Mouse (Mus musculus): ENCODE measurements around the gene Ndnf.

Gene Ndnf

GRCm38 (mm10) chr6:65671451-65671850 lies at the start of gene Ndnf:
TSS of gene Ndnf (plus strand) at chr6:65671590.
- DNase-seq (ENCODE audit: low read depth), result peak; percentile 67

GRCm38 (mm10) chr6:65623016-65623715 lies 48.2 kb upstream of the Ndnf start:
- DNase-seq (ENCODE audit: low read depth), result no peak

GRCm38 (mm10) chr6:65630578-65630977 lies 40.8 kb upstream of the Ndnf start:
- DNase-seq (ENCODE audit: low read depth), result no peak

GRCm38 (mm10) chr6:65632184-65632583 lies 39.2 kb upstream of the Ndnf start:
- DNase-seq (ENCODE audit: low read depth), result no peak

GRCm38 (mm10) chr6:65642431-65642830 lies 29.0 kb upstream of the Ndnf start:
- no peak for DNase-seq (ENCODE audit: low read depth)

GRCm38 (mm10) chr6:65644110-65644509 lies 27.3 kb upstream of the Ndnf start:
- no peak for DNase-seq (ENCODE audit: low read depth)

GRCm38 (mm10) chr6:65646408-65646807 lies 25.0 kb upstream of the Ndnf start:
- no peak for DNase-seq (ENCODE audit: low read depth)

GRCm38 (mm10) chr6:65647731-65648130 lies 23.7 kb upstream of the Ndnf start:
- DNase-seq (ENCODE audit: low read depth), result peak; percentile 81

- peak; percentile 40 for DNase-seq (ENCODE audit: low read depth)
Measured at GRCm38 (mm10) chr6:65651376-65651775, 20.0 kb upstream of the Ndnf start.

- DNase-seq (ENCODE audit: low read depth), result no peak
Measured at GRCm38 (mm10) chr6:65661272-65661671, 10.1 kb upstream of the Ndnf start.

GRCm38 (mm10) chr6:65662050-65662449 lies 9.3 kb upstream of the Ndnf start:
- peak; percentile 68 for DNase-seq (ENCODE audit: low read depth)

GRCm38 (mm10) chr6:65663990-65664389 lies 7.4 kb upstream of the Ndnf start:
- no peak for DNase-seq (ENCODE audit: low read depth)

- DNase-seq (ENCODE audit: low read depth), result no peak
Measured at GRCm38 (mm10) chr6:65666295-65666694, 5.1 kb upstream of the Ndnf start.

- no peak for DNase-seq (ENCODE audit: low read depth)
Measured at GRCm38 (mm10) chr6:65669971-65670370, 1.4 kb upstream of the Ndnf start.

- DNase-seq (ENCODE audit: low read depth), result no peak
Measured at GRCm38 (mm10) chr6:65670981-65671411, 394 bp upstream of the Ndnf start.

GRCm38 (mm10) chr6:65672131-65673031 lies 991 bp downstream of the Ndnf start:
- DNase-seq (ENCODE audit: low read depth), result peak; percentile 54

GRCm38 (mm10) chr6:65693938-65694337 lies 22.5 kb downstream of the Ndnf start:
- no peak for DNase-seq (ENCODE audit: low read depth)

GRCm38 (mm10) chr6:65720676-65721075 lies 49.3 kb downstream of the Ndnf start:
- no peak for DNase-seq (ENCODE audit: low read depth)

GRCm38 (mm10) chr6:65725677-65726076 lies 54.3 kb downstream of the Ndnf start:
- DNase-seq (ENCODE audit: low read depth), result no peak

GRCm38 (mm10) chr6:65728261-65728660 lies 56.9 kb downstream of the Ndnf start:
- no peak for DNase-seq (ENCODE audit: low read depth)

- no peak for DNase-seq (ENCODE audit: low read depth)
Measured at GRCm38 (mm10) chr6:65739442-65739841, 68.1 kb downstream of the Ndnf start.

GRCm38 (mm10) chr6:65743144-65743870 lies 71.9 kb downstream of the Ndnf start:
- DNase-seq (ENCODE audit: low read depth), result no peak

- DNase-seq (ENCODE audit: low read depth), result no peak
Measured at GRCm38 (mm10) chr6:65743871-65744202, 72.4 kb downstream of the Ndnf start.
